Mouse (Mus musculus) granulocyte monocyte progenitor cell, adult 5-6 weeks (primary cell): ENCODE results near the gene Nectin3. TPM values are rescaled to one million over a fixed set of nuclear protein-coding genes. Genes with fewer than 3 reads are reported as not detected.
"Not testable (repeated sequence)": the region's sequence is repeated elsewhere in the genome, so short reads cannot be mapped to it uniquely, and the experiment has no call there.

Experiments used
- ATAC-seq: replicated peaks from 2 replicates; pipeline ENCODE4 v1.8.0; 2016; ENCODE audit warnings: mild to moderate bottlenecking, moderate TSS enrichment, inconsistent platforms; ENCODE audit not compliant: poor library complexity, severe bottlenecking
- total RNA-seq, 2 experiments: library from RNA; stranded (forward) in 1 of 2; stranded (reverse) in 1 of 2; fragments of 200-712, 200-1000 nt in 1 of 2; fragments of >200 nt in 1 of 2; fragmentation: Nextera tagmentation in 1 of 2; gene quantifications; 2 replicates each; pipeline ENCODE4 v1.2.3; 2014 to 2017

The Nectin3 gene
- total RNA-seq, 2 experiments from 2014 or later, result 3.1 TPM; not detected in 1

DNA sequence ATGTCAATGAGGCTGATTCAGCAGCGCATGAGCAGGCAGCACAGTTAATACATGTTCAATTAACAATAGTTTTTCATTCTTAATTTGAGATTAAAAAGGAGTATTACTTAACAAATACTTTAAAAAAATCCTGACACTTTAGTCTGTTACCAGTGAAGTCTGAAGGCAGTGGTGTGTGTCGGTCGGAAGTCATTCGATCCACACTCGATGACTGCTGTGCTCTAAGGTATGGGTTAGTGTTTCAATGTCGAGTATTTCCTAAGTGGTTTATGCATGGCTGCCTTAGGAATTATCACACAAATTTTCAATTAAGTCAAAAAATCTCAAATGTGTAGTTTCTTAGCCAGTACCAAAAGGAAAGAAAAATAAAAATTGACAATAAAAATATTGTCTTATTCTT is 49.3 kb downstream of the Nectin3 start:
- no peak for ATAC-seq

GRCm38 (mm10) chr16:46431317-46431716 is 67.0 kb downstream of the Nectin3 start:
- ATAC-seq, result no peak

GRCm38 (mm10) chr16:46416177-46416576 is 82.1 kb downstream of the Nectin3 start:
- no peak for ATAC-seq

- no peak for ATAC-seq
Measured at GRCm38 (mm10) chr16:46410739-46411057, 87.6 kb downstream of the Nectin3 start.

DNA sequence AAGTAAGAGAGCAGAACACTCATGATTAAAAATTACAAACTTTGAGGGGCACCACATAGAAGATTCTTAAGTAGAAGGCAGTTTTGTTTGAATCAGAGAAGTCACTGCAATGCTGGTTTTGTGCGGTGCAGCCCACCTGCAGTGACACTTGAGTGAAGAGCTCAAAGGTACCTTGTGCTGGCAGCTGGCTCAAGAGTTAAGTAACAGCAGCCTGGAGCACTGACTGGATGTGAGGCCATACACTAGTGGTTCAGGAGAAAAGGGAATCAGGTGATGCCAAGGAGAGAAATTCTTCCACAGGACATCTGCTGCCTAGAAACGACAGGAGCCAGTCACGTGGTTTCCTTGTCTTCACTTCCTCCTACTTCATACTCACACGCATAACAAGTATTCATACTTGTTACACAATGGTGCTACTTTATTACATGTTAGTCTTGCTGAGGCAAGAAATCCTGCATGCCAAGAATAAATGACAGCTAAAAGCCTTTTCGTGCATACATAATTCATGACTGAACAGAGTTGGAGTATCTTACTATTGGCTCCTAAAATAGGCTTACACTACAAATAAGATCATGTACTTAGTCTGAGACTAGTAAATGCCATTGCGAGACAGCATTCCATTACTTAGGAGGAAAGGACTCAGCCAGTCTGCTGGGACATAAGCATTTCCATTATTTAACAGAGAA is 88.1 kb downstream of the Nectin3 start:
- peak; percentile 42 for ATAC-seq

DNA sequence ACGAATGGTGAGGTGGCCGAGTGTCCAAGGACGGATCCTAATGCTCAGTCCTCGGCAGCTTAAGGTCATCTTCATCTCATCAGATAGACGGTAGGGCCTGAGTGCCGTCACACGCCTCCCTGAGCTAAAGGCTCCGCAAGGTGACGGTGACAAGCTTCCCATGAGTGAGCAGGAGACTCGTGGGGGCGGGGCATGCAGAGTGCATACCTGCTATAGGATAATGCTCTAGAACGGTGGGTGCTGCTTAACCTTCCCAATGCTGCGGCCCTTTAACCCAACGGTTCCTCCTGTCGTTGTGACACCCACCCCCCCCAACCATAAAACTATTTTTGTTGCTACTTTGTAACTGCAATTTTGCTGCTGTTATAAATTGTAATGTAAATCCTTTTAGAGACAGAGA is 90.3 kb downstream of the Nectin3 start:
- ATAC-seq, result no peak

- no peak for ATAC-seq
Measured at GRCm38 (mm10) chr16:46406844-46407639, 91.3 kb downstream of the Nectin3 start.

- ATAC-seq, result no peak
Measured at GRCm38 (mm10) chr16:46397945-46398344, 100.4 kb downstream of the Nectin3 start.

- no peak for ATAC-seq
Measured at GRCm38 (mm10) chr16:46389415-46390033, 108.8 kb downstream of the Nectin3 start.

DNA sequence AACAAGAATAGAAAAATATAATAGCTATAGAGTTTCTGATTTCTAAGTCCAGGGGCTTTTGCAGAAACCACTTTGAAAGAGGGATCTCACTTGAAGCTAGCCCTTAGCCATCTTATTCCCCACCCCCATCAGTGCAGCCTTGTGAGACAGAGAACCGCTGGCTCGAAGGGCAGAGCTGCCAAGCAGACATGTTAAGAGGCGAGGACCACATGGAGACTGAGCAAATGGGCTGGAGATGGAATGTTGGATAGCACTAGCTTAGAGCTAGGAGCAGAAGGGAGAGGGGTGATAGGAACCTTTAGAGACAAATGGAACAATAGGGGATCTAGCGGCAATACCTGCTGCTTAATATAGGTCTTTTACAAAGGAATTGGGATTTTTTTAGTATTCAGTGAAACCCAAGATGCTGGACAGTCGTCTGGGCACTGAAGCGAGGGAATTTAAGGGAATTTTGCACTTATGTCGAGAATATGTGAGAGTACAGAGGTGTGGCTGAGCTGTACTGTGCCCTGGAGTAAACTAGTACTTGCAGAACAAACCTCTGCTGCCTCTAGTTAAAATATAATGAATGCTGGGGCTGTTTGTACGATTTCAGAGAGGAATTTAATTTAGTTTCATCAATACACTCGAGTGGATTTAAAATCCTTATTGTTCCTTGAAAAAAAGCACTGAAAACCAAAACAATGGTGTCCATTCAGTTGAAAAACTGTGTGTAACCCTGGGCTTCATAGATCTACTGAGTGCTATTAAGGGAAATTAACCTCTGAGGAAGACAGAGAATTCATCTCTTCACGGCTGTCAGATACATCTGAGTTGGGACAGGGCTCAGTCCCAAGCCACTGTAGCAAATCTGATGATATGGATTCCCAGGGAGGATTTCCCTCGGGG is 109.6 kb downstream of the Nectin3 start:
- ATAC-seq, result no peak

DNA sequence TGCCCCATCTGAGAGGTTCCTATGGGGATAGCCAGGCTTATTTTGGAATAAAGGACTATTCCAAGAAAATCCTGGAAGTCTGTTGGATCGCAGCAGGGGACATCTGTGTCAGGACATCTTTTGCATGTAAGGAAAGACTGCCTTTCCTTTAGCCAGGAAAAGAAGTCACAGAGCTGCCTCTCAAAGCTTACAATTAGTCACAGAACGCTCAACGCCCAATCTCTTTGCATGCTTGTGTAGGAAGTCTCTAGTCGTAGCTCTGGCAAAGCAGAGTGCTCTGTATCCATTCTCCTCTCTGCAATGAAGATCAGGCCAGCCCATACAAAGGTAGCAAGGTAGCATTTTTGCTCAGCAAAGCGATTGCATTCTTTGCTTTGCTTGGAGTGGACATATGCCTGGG is 114.0 kb downstream of the Nectin3 start:
- ATAC-seq, result no peak

GRCm38 (mm10) chr16:46383344-46383743 is 115.0 kb downstream of the Nectin3 start:
- no peak for ATAC-seq

DNA sequence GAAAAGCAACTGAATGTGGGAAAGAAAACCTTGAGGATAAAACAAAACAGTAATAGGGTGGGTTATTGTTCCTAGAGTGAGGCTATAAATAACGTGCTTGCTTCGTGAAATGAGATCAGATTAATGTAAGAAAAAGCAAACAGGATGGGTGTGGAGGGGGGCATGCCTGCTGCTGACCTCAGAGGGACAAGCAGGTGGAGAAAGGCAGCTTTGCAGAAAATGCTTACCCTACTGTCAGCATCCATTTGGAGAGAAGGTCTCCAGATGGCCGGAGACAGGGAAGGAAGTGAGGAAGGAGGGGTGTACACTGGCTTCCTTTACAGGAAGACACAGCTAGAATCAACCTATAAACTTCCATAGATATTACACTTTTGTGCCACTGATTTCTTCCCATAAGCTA is 121.8 kb downstream of the Nectin3 start:
- ATAC-seq, result no peak

GRCm38 (mm10) chr16:46362022-46362421 is 136.3 kb downstream of the Nectin3 start:
- no peak for ATAC-seq

- ATAC-seq, result not testable (repeated sequence)
Measured at GRCm38 (mm10) chr16:46357658-46358057, 140.7 kb downstream of the Nectin3 start.

GRCm38 (mm10) chr16:46356663-46357062 is 141.7 kb downstream of the Nectin3 start:
- no peak for ATAC-seq
